Mouse (Mus musculus): ENCODE data around the gene Gbx2.

Gene Gbx2

GRCm38 (mm10) chr1:89934316-89935260, 3.6 kb upstream of the Gbx2 start:
- DNase-seq, result no peak

GRCm38 (mm10) chr1:89933786-89934185, 2.8 kb upstream of the Gbx2 start:
- no peak for DNase-seq

- DNase-seq, result no peak
Observed at GRCm38 (mm10) chr1:89933028-89933427, 2.0 kb upstream of the Gbx2 start.

GRCm38 (mm10) chr1:89932616-89933015, 1.6 kb upstream of the Gbx2 start:
- DNase-seq, result no peak

GRCm38 (mm10) chr1:89932021-89932423, 1.0 kb upstream of the Gbx2 start:
- DNase-seq, result no peak

GRCm38 (mm10) chr1:89930551-89930950, 428 bp downstream of the Gbx2 start:
- DNase-seq, result no peak

GRCm38 (mm10) chr1:89929721-89930505, 1.1 kb downstream of the Gbx2 start:
- no peak for DNase-seq

- no peak for DNase-seq
Observed at GRCm38 (mm10) chr1:89929181-89929580, 1.8 kb downstream of the Gbx2 start.

GRCm38 (mm10) chr1:89928676-89929075, 2.3 kb downstream of the Gbx2 start:
- no peak for DNase-seq

- no peak for DNase-seq
Observed at GRCm38 (mm10) chr1:89927061-89927661, 3.8 kb downstream of the Gbx2 start.

- DNase-seq, result no peak
Observed at GRCm38 (mm10) chr1:89926583-89927060, 4.4 kb downstream of the Gbx2 start.

- DNase-seq, result no peak
Observed at GRCm38 (mm10) chr1:89925501-89926190, 5.3 kb downstream of the Gbx2 start.

- no peak for DNase-seq
Observed at GRCm38 (mm10) chr1:89923642-89924020, 7.3 kb downstream of the Gbx2 start.

GRCm38 (mm10) chr1:89922883-89923641, 7.9 kb downstream of the Gbx2 start:
- no peak for DNase-seq

GRCm38 (mm10) chr1:89922282-89922681, 8.7 kb downstream of the Gbx2 start:
- no peak for DNase-seq

GRCm38 (mm10) chr1:89921806-89922205, 9.2 kb downstream of the Gbx2 start:
- DNase-seq, result no peak

- DNase-seq, result no peak
Observed at GRCm38 (mm10) chr1:89919206-89919605, 11.8 kb downstream of the Gbx2 start.

- DNase-seq, result no peak
Observed at GRCm38 (mm10) chr1:89918111-89918510, 12.9 kb downstream of the Gbx2 start.

- DNase-seq, result no peak
Observed at GRCm38 (mm10) chr1:89913611-89914010, 17.4 kb downstream of the Gbx2 start.

- no peak for DNase-seq
Observed at GRCm38 (mm10) chr1:89912392-89912791, 18.6 kb downstream of the Gbx2 start.

- no peak for DNase-seq
Observed at GRCm38 (mm10) chr1:89909796-89910195, 21.2 kb downstream of the Gbx2 start.

GRCm38 (mm10) chr1:89902641-89903040, 28.3 kb downstream of the Gbx2 start:
- no peak for DNase-seq
